Mouse (Mus musculus) MEL (cell line): ENCODE data around the gene Fgd2.

ENCODE experiments used
- BHLHE40 ChIP-seq: IDR thresholded peaks from 2 replicates; pipeline ENCODE4 v1.6.1; 2012; ENCODE audit warnings: low read depth, mild to moderate bottlenecking, inconsistent platforms, low read length, improper control_type of control experiment, borderline replicate concordance
- CTCF ChIP-seq, 3 experiments: IDR thresholded peaks in 2 of 3; conservative IDR thresholded peaks in 1 of 3; 2 replicates each; pipeline ENCODE4 v1.5.1; 2011 to 2012; ENCODE audit warnings: low read length in 3 of 3, low read depth in 2 of 3, mild to moderate bottlenecking in 2 of 3, improper control_type of control experiment in 1 of 3, inconsistent platforms in 1 of 3, mixed read lengths in 1 of 3, moderate library complexity in 1 of 3; ENCODE audit not compliant: control insufficient read depth in 1 of 3, insufficient read depth in 1 of 3, poor library complexity in 1 of 3, severe bottlenecking in 1 of 3
- E2F4 ChIP-seq: IDR thresholded peaks from 2 replicates; pipeline ENCODE4 v1.6.1; 2011; ENCODE audit warnings: low read depth, low read length, improper control_type of control experiment, borderline replicate concordance
- EP300 ChIP-seq, 2 experiments: IDR thresholded peaks; 2 replicates each; pipeline ENCODE4 v1.6.1; 2011; ENCODE audit warnings: improper control_type of control experiment in 2 of 2, low read length in 2 of 2, low read depth in 1 of 2, mild to moderate bottlenecking in 1 of 2
- GATA1 ChIP-seq: IDR thresholded peaks from 2 replicates; pipeline ENCODE4 v1.6.1; 2011; ENCODE audit warnings: low read depth, low read length, improper control_type of control experiment
- KAT2A ChIP-seq: conservative IDR thresholded peaks from 2 replicates; pipeline ENCODE4 v1.6.1; 2012; ENCODE audit warnings: low read depth, low read length, improper control_type of control experiment, inconsistent platforms
- MEF2A ChIP-seq: IDR thresholded peaks from 2 replicates; pipeline ENCODE4 v1.6.1; 2014; ENCODE audit warnings: low read depth, mild to moderate bottlenecking, inconsistent platforms, low read length, improper control_type of control experiment; ENCODE audit not compliant: poor library complexity, insufficient replicate concordance, severe bottlenecking; ENCODE audit errors: extremely low read depth
- MYC ChIP-seq: IDR thresholded peaks from 2 replicates; pipeline ENCODE4 v1.6.1; 2011; ENCODE audit warnings: low read depth, mild to moderate bottlenecking, low read length, improper control_type of control experiment, moderate library complexity
- POLR2A ChIP-seq, 2 experiments: IDR thresholded peaks; 2 replicates each; pipeline ENCODE4 v1.6.1; 2011 to 2012; ENCODE audit warnings: low read length in 2 of 2, mild to moderate bottlenecking in 2 of 2, control low read depth in 1 of 2, improper control_type of control experiment in 1 of 2, low read depth in 1 of 2, moderate library complexity in 1 of 2; ENCODE audit not compliant: control insufficient read depth in 1 of 2, insufficient read depth in 1 of 2, poor library complexity in 1 of 2
- SMC3 ChIP-seq: IDR thresholded peaks from 2 replicates; pipeline ENCODE4 v1.6.1; 2011; ENCODE audit warnings: low read depth, low read length, improper control_type of control experiment
- TCF12 ChIP-seq: IDR thresholded peaks from 2 replicates; pipeline ENCODE4 v1.6.1; 2014; ENCODE audit warnings: low read depth, mild to moderate bottlenecking, inconsistent platforms, low read length, improper control_type of control experiment, moderate library complexity

DNA sequence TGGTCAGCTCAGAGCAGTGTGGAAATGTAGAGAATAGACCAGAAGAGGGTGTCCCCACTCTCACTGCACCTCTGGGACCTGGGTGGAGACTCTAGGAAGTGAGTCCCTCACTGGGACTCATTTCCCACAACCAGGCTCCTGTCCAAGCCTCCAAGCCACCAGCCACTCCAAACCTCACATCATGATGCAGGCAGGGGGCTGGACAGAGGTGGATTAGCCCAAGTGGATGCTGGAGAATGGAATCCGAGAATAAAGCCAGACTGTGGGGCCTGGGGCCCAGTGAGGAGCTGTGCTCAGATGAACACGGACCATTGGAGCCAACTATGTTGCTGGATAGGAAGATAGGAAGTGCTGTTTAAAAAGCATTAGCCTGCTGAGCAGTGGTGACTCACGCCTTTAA is 43.8 kb upstream of the Fgd2 start:
- TF ChIP-seq CTCF (IDR thresholded peaks at IDR 0.05 in 2 of 3, conservative IDR thresholded peaks at IDR 0.05 in 1 of 3; ENCODE audit: control insufficient read depth in 1 of 3, insufficient read depth in 1 of 3, low read depth in 2 of 3, low read length in 3 of 3, poor library complexity in 1 of 3, severe bottlenecking in 1 of 3) (no peak), SMC3 (no peak), GATA1 (no peak), TCF12 (no peak), E2F4 (no peak), BHLHE40 (no peak), KAT2A (no peak), MYC (no peak), MEF2A (no peak), POLR2A (IDR thresholded peaks at IDR 0.05; ENCODE audit: control insufficient read depth in 1 of 2, insufficient read depth in 1 of 2, low read depth in 1 of 2, low read length in 2 of 2, poor library complexity in 1 of 2) (no peak), EP300 (IDR thresholded peaks at IDR 0.05; ENCODE audit: low read depth in 1 of 2, low read length in 2 of 2) (no peak)
